Mouse (Mus musculus): ENCODE measurements around the gene Dgkb. TPM values are rescaled to one million over a fixed set of nuclear protein-coding genes. Genes with fewer than 3 reads are reported as not detected.

Gene Dgkb
- polyA plus RNA-seq, 1 experiment: 0.23 TPM

GRCm38 (mm10) chr12:38342657-38343056 is 525.1 kb downstream of the Dgkb start:
- Histone ChIP-seq H3K36me3 (ENCODE audit: control insufficient read depth, insufficient read depth, low read length) (no peaks in the 10 kb centered on the region), H3K27me3 (ENCODE audit: control insufficient read depth, insufficient read depth, low read length) (no peaks in the 10 kb centered on the region), H3K27ac (ENCODE audit: insufficient read depth, low read length) (no peak overlapping the region), H3K4me1 (ENCODE audit: control insufficient read depth, insufficient read depth, insufficient read length) (no peaks in the 10 kb centered on the region), H3K4me3 (ENCODE audit: extremely low read depth, insufficient read depth, insufficient read length) (no peak overlapping the region)
- peak in 1 of 2 experiments; percentile 4 for DNase-seq (ENCODE audit: low read depth in 1 of 2, low spot score in 2 of 2)
- 30% methylated on average over 6 of the region's 6 CpGs for WGBS
- TF ChIP-seq POLR2A (IDR thresholded peaks at IDR 0.05; ENCODE audit: low read depth, low read length): no peak
- TF ChIP-seq CTCF (IDR thresholded peaks at IDR 0.05; ENCODE audit: extremely low read depth, insufficient read depth, insufficient read length, insufficient replicate concordance): peak; percentile 7; the same call in 1 of the 2 replicates

- no peaks in the 10 kb centered on the region for H3K4me1 ChIP-seq (ENCODE audit: control insufficient read depth, insufficient read depth, insufficient read length)
- DNase-seq (ENCODE audit: low read depth in 1 of 2, low spot score in 2 of 2): no peak
- H3K36me3 ChIP-seq (ENCODE audit: control insufficient read depth, insufficient read depth, low read length): no peaks in the 10 kb centered on the region
- no peak overlapping the region for H3K4me3 ChIP-seq (ENCODE audit: extremely low read depth, insufficient read depth, insufficient read length)
- no peak overlapping the region for H3K27ac ChIP-seq (ENCODE audit: insufficient read depth, low read length)
- WGBS: 87% methylated on average over 3 of the region's 3 CpGs
- TF ChIP-seq CTCF (IDR thresholded peaks at IDR 0.05; ENCODE audit: extremely low read depth, insufficient read depth, insufficient read length, insufficient replicate concordance) (no peak), POLR2A (IDR thresholded peaks at IDR 0.05; ENCODE audit: low read depth, low read length) (no peak)
- no peaks in the 10 kb centered on the region for H3K27me3 ChIP-seq (ENCODE audit: control insufficient read depth, insufficient read depth, low read length)
These were observed 535.0 kb downstream of the Dgkb start for GRCm38 (mm10) chr12:38352481-38352880.

- DNase-seq (ENCODE audit: low read depth in 1 of 2, low spot score in 2 of 2): no peak
- WGBS: 83% methylated on average over 1 of the region's 1 CpGs
- H3K4me3 ChIP-seq (ENCODE audit: extremely low read depth, insufficient read depth, insufficient read length): no peak overlapping the region
- no peaks in the 10 kb centered on the region for H3K36me3 ChIP-seq (ENCODE audit: control insufficient read depth, insufficient read depth, low read length)
- H3K4me1 ChIP-seq (ENCODE audit: control insufficient read depth, insufficient read depth, insufficient read length): no peaks in the 10 kb centered on the region
- no peak for TF ChIP-seq CTCF (IDR thresholded peaks at IDR 0.05; ENCODE audit: extremely low read depth, insufficient read depth, insufficient read length, insufficient replicate concordance)
- no peak for TF ChIP-seq POLR2A (IDR thresholded peaks at IDR 0.05; ENCODE audit: low read depth, low read length)
- H3K27ac ChIP-seq (ENCODE audit: insufficient read depth, low read length): no peak overlapping the region
- no peaks in the 10 kb centered on the region for H3K27me3 ChIP-seq (ENCODE audit: control insufficient read depth, insufficient read depth, low read length)
These were observed 538.9 kb downstream of the Dgkb start for GRCm38 (mm10) chr12:38356386-38356785.

- WGBS: 93% methylated on average over 4 of the region's 4 CpGs
These were observed 544.0 kb downstream of the Dgkb start for GRCm38 (mm10) chr12:38361491-38361890.

GRCm38 (mm10) chr12:38371597-38371996 is 554.1 kb downstream of the Dgkb start:
- DNase-seq (ENCODE audit: low read depth in 1 of 2, low spot score in 2 of 2): no peak
- Histone ChIP-seq H3K27ac (ENCODE audit: insufficient read depth, low read length) (no peak overlapping the region), H3K4me3 (ENCODE audit: extremely low read depth, insufficient read depth, insufficient read length) (no peak overlapping the region), H3K36me3 (ENCODE audit: control insufficient read depth, insufficient read depth, low read length) (no peaks in the 10 kb centered on the region), H3K27me3 (ENCODE audit: control insufficient read depth, insufficient read depth, low read length) (no peaks in the 10 kb centered on the region), H3K4me1 (ENCODE audit: control insufficient read depth, insufficient read depth, insufficient read length) (no peaks in the 10 kb centered on the region)
- WGBS: 84% methylated on average over 2 of the region's 2 CpGs
- TF ChIP-seq CTCF (IDR thresholded peaks at IDR 0.05; ENCODE audit: extremely low read depth, insufficient read depth, insufficient read length, insufficient replicate concordance) (no peak), POLR2A (IDR thresholded peaks at IDR 0.05; ENCODE audit: low read depth, low read length) (no peak)

More at GRCm38 (mm10) chr12:38361491-38361890, 544.0 kb downstream of the Dgkb start:
- H3K4me1 ChIP-seq (ENCODE audit: control insufficient read depth, insufficient read depth, insufficient read length): no peaks in the 10 kb centered on the region
- TF ChIP-seq POLR2A (IDR thresholded peaks at IDR 0.05; ENCODE audit: low read depth, low read length): no peak
- TF ChIP-seq CTCF (IDR thresholded peaks at IDR 0.05; ENCODE audit: extremely low read depth, insufficient read depth, insufficient read length, insufficient replicate concordance): no peak
- DNase-seq (ENCODE audit: low read depth in 1 of 2, low spot score in 2 of 2): no peak
- H3K27me3 ChIP-seq (ENCODE audit: control insufficient read depth, insufficient read depth, low read length): no peaks in the 10 kb centered on the region
- H3K36me3 ChIP-seq (ENCODE audit: control insufficient read depth, insufficient read depth, low read length): no peaks in the 10 kb centered on the region
- no peak overlapping the region for H3K4me3 ChIP-seq (ENCODE audit: extremely low read depth, insufficient read depth, insufficient read length)
- no peak overlapping the region for H3K27ac ChIP-seq (ENCODE audit: insufficient read depth, low read length)

GRCm38 (mm10) chr12:38374159-38374558 is 556.6 kb downstream of the Dgkb start:
- H3K36me3 ChIP-seq (ENCODE audit: control insufficient read depth, insufficient read depth, low read length): no peaks in the 10 kb centered on the region
- no peak for DNase-seq (ENCODE audit: low read depth in 1 of 2, low spot score in 2 of 2)
- 80% methylated on average over 3 of the region's 3 CpGs for WGBS
- H3K27me3 ChIP-seq (ENCODE audit: control insufficient read depth, insufficient read depth, low read length): no peaks in the 10 kb centered on the region
- no peaks in the 10 kb centered on the region for H3K4me1 ChIP-seq (ENCODE audit: control insufficient read depth, insufficient read depth, insufficient read length)
- TF ChIP-seq POLR2A (IDR thresholded peaks at IDR 0.05; ENCODE audit: low read depth, low read length) (no peak), CTCF (IDR thresholded peaks at IDR 0.05; ENCODE audit: extremely low read depth, insufficient read depth, insufficient read length, insufficient replicate concordance) (no peak)
- no peak overlapping the region for H3K27ac ChIP-seq (ENCODE audit: insufficient read depth, low read length)
- H3K4me3 ChIP-seq (ENCODE audit: extremely low read depth, insufficient read depth, insufficient read length): no peak overlapping the region

- WGBS: 91% methylated on average over 6 of the region's 6 CpGs
- Histone ChIP-seq H3K27me3 (ENCODE audit: control insufficient read depth, insufficient read depth, low read length) (no peaks in the 10 kb centered on the region), H3K4me1 (ENCODE audit: control insufficient read depth, insufficient read depth, insufficient read length) (no peaks in the 10 kb centered on the region), H3K36me3 (ENCODE audit: control insufficient read depth, insufficient read depth, low read length) (no peaks in the 10 kb centered on the region), H3K4me3 (ENCODE audit: extremely low read depth, insufficient read depth, insufficient read length) (no peak overlapping the region), H3K27ac (ENCODE audit: insufficient read depth, low read length) (no peak overlapping the region)
- DNase-seq (ENCODE audit: low read depth in 1 of 2, low spot score in 2 of 2): no peak
- TF ChIP-seq POLR2A (IDR thresholded peaks at IDR 0.05; ENCODE audit: low read depth, low read length): no peak
- no peak for TF ChIP-seq CTCF (IDR thresholded peaks at IDR 0.05; ENCODE audit: extremely low read depth, insufficient read depth, insufficient read length, insufficient replicate concordance)
These were observed 568.4 kb downstream of the Dgkb start for GRCm38 (mm10) chr12:38385942-38386341.

Measured in spleen, adult 2 months (tissue).